Mouse (Mus musculus): ENCODE measurements around the gene Mtm1.

Mtm1 gene

GRCm38 (mm10) chrX:71210467-71210866 lies at the start of gene Mtm1:
Gene Mtm1 (plus strand): TSS chrX:71210767.
- no peak for DNase-seq (ENCODE audit: low read depth, low spot score)

GRCm38 (mm10) chrX:71181526-71181925 lies 29.0 kb upstream of the Mtm1 start:
- DNase-seq (ENCODE audit: low read depth, low spot score): no peak

- no peak for DNase-seq (ENCODE audit: low read depth, low spot score)
Measured at GRCm38 (mm10) chrX:71183671-71184070, 26.9 kb upstream of the Mtm1 start.

- no peak for DNase-seq (ENCODE audit: low read depth, low spot score)
Measured at GRCm38 (mm10) chrX:71186396-71186795, 24.2 kb upstream of the Mtm1 start.

- no peak for DNase-seq (ENCODE audit: low read depth, low spot score)
Measured at GRCm38 (mm10) chrX:71204776-71205175, 5.8 kb upstream of the Mtm1 start.

- no peak for DNase-seq (ENCODE audit: low read depth, low spot score)
Measured at GRCm38 (mm10) chrX:71205821-71206542, 4.6 kb upstream of the Mtm1 start.

- no peak for DNase-seq (ENCODE audit: low read depth, low spot score)
Measured at GRCm38 (mm10) chrX:71206595-71206994, 4.0 kb upstream of the Mtm1 start.

- no peak for DNase-seq (ENCODE audit: low read depth, low spot score)
Measured at GRCm38 (mm10) chrX:71212911-71213310, 2.3 kb downstream of the Mtm1 start.

GRCm38 (mm10) chrX:71214441-71215112 lies 4.0 kb downstream of the Mtm1 start:
- peak; percentile 89 for DNase-seq (ENCODE audit: low read depth, low spot score)

GRCm38 (mm10) chrX:71215113-71215708 lies 4.6 kb downstream of the Mtm1 start:
- DNase-seq (ENCODE audit: low read depth, low spot score): no peak

GRCm38 (mm10) chrX:71216879-71217278 lies 6.3 kb downstream of the Mtm1 start:
- no peak for DNase-seq (ENCODE audit: low read depth, low spot score)

- DNase-seq (ENCODE audit: low read depth, low spot score): no peak
Measured at GRCm38 (mm10) chrX:71218853-71219252, 8.3 kb downstream of the Mtm1 start.

- no peak for DNase-seq (ENCODE audit: low read depth, low spot score)
Measured at GRCm38 (mm10) chrX:71220896-71221295, 10.3 kb downstream of the Mtm1 start.

- no peak for DNase-seq (ENCODE audit: low read depth, low spot score)
Measured at GRCm38 (mm10) chrX:71222648-71223408, 12.3 kb downstream of the Mtm1 start.

- no peak for DNase-seq (ENCODE audit: low read depth, low spot score)
Measured at GRCm38 (mm10) chrX:71226881-71227280, 16.3 kb downstream of the Mtm1 start.

GRCm38 (mm10) chrX:71228200-71228599 lies 17.6 kb downstream of the Mtm1 start:
- no peak for DNase-seq (ENCODE audit: low read depth, low spot score)

- no peak for DNase-seq (ENCODE audit: low read depth, low spot score)
Measured at GRCm38 (mm10) chrX:71230847-71231246, 20.3 kb downstream of the Mtm1 start.

GRCm38 (mm10) chrX:71256422-71256821 lies 45.9 kb downstream of the Mtm1 start:
- DNase-seq (ENCODE audit: low read depth, low spot score): no peak

- DNase-seq (ENCODE audit: low read depth, low spot score): no peak
Measured at GRCm38 (mm10) chrX:71260857-71261256, 50.3 kb downstream of the Mtm1 start.

GRCm38 (mm10) chrX:71264316-71264715 lies 53.7 kb downstream of the Mtm1 start:
- DNase-seq (ENCODE audit: low read depth, low spot score): no peak

GRCm38 (mm10) chrX:71268972-71269371 lies 58.4 kb downstream of the Mtm1 start:
- DNase-seq (ENCODE audit: low read depth, low spot score): no peak

- no peak for DNase-seq (ENCODE audit: low read depth, low spot score)
Measured at GRCm38 (mm10) chrX:71274150-71274549, 63.6 kb downstream of the Mtm1 start.
